Mouse (Mus musculus): Measurements from ENCODE around the gene Sh3bp5.

DNA sequence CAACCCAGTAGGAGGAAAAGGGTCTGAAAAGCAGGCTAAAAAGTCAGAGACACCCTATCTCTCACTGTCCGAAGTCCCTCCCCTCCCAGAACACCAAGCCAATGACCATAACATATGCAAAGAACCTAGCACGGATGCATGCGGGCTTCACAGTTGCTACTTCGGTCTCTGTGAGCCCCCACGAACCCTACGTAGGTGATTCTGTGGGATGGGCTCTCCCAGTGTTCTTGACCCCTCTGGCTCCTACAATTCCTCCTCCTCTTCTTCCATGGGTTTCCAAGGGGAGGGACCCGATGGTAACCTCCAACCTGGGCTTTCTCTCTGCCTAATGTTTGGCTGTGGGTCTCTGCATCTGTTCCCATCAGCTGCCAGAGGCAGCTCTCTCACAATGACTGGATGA lies 109.1 kb downstream of the Sh3bp5 start:
- TF ChIP-seq CTCF (IDR thresholded peaks at IDR 0.05; ENCODE audit: low read depth), result no peak
- TF ChIP-seq EP300 (IDR thresholded peaks at IDR 0.05; ENCODE audit: low read depth), result no peak

Measured in liver, postnatal 0 days (tissue).